Mouse (Mus musculus) lung, embryonic 14.5 days (tissue): Measurements from ENCODE around the gene Gpr83. TPM values are rescaled to one million over a fixed set of nuclear protein-coding genes. Genes with fewer than 3 reads are reported as not detected.

Experiments
- ATAC-seq: fragments of 200-750 bp; cut with Nextera tagmentation; 2 replicates; pipeline ENCODE4 v1.8.0; 2017; ENCODE audit warnings: mild to moderate bottlenecking, moderate TSS enrichment, moderate library complexity; ENCODE audit not compliant: insufficient read depth
- DNase-seq: peaks from one replicate; pipeline ENCODE4 v3.0.0-alpha.2; 2015
- H3K27ac ChIP-seq: fragments of 300-500 bp; sonication (generic); 2 replicates; pipeline ENCODE4 v1.5.1; 2014; ENCODE audit warnings: low read depth, mild to moderate bottlenecking, moderate library complexity
- H3K27me3 ChIP-seq: fragments of 300-500 bp; sonication (generic); 2 replicates; pipeline ENCODE4 v1.6.1; 2014; ENCODE audit warnings: low read length, control low read depth; ENCODE audit not compliant: insufficient read depth
- H3K36me3 ChIP-seq: fragments of 300-500 bp; sonication (generic); 2 replicates; pipeline ENCODE4 v1.6.1; 2014; ENCODE audit warnings: control low read depth; ENCODE audit not compliant: insufficient read depth
- H3K4me1 ChIP-seq: fragments of 300-500 bp; sonication (generic); 2 replicates; pipeline ENCODE4 v1.6.1; 2014; ENCODE audit warnings: antibody characterized with exemption, control low read depth; ENCODE audit not compliant: insufficient read depth
- H3K4me2 ChIP-seq: fragments of 300-500 bp; sonication (generic); 2 replicates; pipeline ENCODE4 v1.6.1; 2014; ENCODE audit warnings: mild to moderate bottlenecking
- H3K4me3 ChIP-seq: fragments of 300-500 bp; sonication (generic); 2 replicates; pipeline ENCODE4 v1.5.1; 2014; ENCODE audit warnings: low read depth, low read length
- H3K9ac ChIP-seq: fragments of 300-500 bp; sonication (generic); 2 replicates; pipeline ENCODE4 v1.6.1; 2014
- H3K9me3 ChIP-seq: fragments of 300-500 bp; sonication (generic); 2 replicates; pipeline ENCODE4 v1.6.1; 2016; ENCODE audit warnings: low read depth, low read length, control low read depth
- CTCF ChIP-seq: IDR thresholded peaks from 2 replicates; pipeline ENCODE4 v1.5.1; 2016; ENCODE audit warnings: antibody characterized with exemption, low read depth
- WGBS: fragments of 180-500 bp; shearing (Covaris S2); extraction: QIAGEN DNeasy Blood & Tissue Kit; methylation state at CpG from one replicate; pipeline ENCODE4 v1.1.7; 2014; 5-methylcytosine and 5-hydroxymethylcytosine counted together
- polyA plus RNA-seq: library from polyadenylated mRNA; unstranded; fragments of >200 nt; fragmentation: Nextera tagmentation; extraction: Ambion mirVana; gene quantifications from 2 replicates; pipeline ENCODE4 v1.2.1, GENCODE M21; 2014

The Gpr83 gene
- polyA plus RNA-seq, 1 experiment from 2014 or later, result 0.13 TPM

DNA sequence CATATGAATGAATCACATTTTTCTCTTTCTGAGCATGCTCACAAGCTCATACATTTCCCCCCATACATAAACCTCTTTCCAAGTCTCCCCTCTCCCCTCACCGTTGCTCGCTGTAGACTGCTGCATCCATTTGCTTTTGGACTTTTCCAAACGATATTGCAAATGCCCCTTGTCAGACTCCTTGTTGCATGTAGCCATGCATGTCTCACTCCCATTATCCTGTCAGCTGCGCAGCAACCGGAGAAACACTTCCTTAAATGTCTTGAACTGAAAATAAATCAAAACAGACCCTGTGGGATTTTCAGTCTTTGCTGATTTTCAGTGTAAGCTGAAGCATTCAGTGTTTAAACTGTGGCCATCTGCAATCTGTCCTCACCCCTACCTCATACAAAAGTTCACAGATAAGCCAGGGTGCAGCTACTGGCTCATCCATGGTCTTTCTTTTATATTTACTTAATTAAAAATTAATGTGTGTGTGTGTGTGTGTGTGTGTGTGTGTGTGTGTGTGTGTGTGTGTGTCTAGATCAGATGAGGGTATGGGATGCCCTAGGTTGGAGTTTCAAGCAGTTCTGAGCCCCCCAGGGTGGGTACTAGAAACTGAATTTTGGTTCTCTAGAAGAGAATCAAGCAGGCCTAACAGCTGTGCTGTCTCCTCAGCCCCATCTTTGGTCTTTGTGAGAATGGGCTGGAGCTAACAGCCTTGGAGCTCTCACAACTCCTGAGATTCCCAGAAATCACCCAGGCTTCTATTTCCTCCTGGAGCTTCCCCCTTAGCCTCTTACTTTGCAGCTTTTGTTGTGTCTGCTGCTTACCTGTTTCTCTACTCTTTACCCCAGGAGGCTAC lies 59.0 kb downstream of the Gpr83 start:
- H3K27ac ChIP-seq, result peak overlapping the region; percentile 37; the same call in 1 of the 2 replicates

More for the DNA sequence above, 59.0 kb downstream of the Gpr83 start:
- ATAC-seq (peak; percentile 83; the same call in 1 of the 2 replicates), DNase-seq (peak; percentile 60)
- no peaks in the 10 kb centered on the region for H3K36me3 ChIP-seq
- H3K27me3 ChIP-seq, result no peaks in the 10 kb centered on the region
- no peak overlapping the region for H3K9ac ChIP-seq
- no peaks in the 10 kb centered on the region; the same call in 1 of the 2 replicates for H3K4me1 ChIP-seq
- 28% methylated on average over 5 of the region's 5 CpGs for WGBS
- TF ChIP-seq CTCF, result no peak
- H3K4me3 ChIP-seq, result no peak overlapping the region
- no peaks in the 10 kb centered on the region for H3K9me3 ChIP-seq
- H3K4me2 ChIP-seq, result no peak overlapping the region

Other genes with a start within 250 kb of the Gpr83 start
- 26.4 and 29.6 TPM in 2 replicates for gene Amotl1, start 215.2 kb upstream of the Gpr83 start, polyA plus RNA-seq
- 0.18 TPM in 1 of 2 replicates, not detected in the other for gene Piwil4, start 119.5 kb upstream of the Gpr83 start, polyA plus RNA-seq
- gene Fut4, start 107.8 kb upstream of the Gpr83 start, polyA plus RNA-seq, result 2.9 and 3.5 TPM in 2 replicates
- gene 1700012B09Rik, start 89.2 kb upstream of the Gpr83 start, polyA plus RNA-seq, result not detected in 2 replicates
- gene Mre11a, start 75.6 kb upstream of the Gpr83 start, polyA plus RNA-seq, result 34.6 and 38.0 TPM in 2 replicates
- 45.9 and 46.8 TPM in 2 replicates for gene Ankrd49, start 75.4 kb upstream of the Gpr83 start, polyA plus RNA-seq
- 0.34 and 0.47 TPM in 2 replicates for gene Izumo1r, start 43.7 kb downstream of the Gpr83 start, polyA plus RNA-seq
- gene Panx1, start 185.3 kb downstream of the Gpr83 start, polyA plus RNA-seq, result 48.8 and 52.6 TPM in 2 replicates